Mouse (Mus musculus): ENCODE measurements around the gene Fbxo22. TPM values are rescaled to one million over a fixed set of nuclear protein-coding genes. Genes with fewer than 3 reads are reported as not detected.

Fbxo22 gene
- polyA plus RNA-seq, 1 experiment from 2014 or later, result 84.3 TPM

DNA sequence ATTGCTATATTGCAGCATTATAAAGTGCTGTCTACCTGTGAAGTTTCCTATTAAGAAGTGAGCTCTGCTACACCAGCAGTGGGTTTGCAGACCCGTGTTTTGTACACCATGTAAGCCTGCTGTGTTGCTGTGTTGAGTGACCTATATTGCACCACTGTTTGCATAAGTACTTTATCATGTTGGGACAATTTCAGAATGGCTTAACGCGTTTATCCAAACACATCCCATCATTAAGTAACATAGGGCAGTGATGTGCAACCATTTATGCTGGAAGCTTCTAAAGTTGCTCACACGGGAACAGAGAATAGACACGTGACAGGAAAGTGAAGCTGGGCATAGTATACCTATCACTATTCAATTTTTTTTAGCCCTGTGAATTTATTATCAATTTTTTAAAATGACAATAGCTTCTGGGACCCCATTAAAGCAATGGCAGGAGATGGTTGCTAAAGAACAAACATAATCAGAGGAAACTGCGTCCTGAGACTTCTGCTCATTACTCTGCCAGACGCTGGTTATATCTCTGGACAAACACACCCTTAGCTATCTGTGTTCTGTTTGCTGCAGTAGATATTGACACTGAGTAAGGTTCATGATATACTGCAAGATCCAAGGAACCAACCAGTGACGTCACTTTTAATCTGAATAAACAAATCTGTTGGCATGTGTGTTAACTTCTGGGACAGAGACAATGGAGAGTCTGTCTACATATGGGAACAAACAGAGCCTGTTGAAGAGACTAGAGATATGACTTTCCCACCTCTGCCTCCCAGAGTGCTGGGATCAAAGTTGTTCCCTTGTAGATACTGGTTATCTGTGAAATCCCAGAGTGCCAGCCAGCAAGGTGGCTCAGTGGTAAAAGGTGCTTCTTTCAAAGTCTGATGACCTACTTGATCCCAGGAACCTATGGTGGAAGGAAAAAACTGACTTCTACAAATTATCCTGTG lies 55.9 kb downstream of the Fbxo22 start:
- no peaks in the 10 kb centered on the region for H3K9me3 ChIP-seq (ENCODE audit: control insufficient read depth, low read length)
- no peaks in the 10 kb centered on the region for H3K36me3 ChIP-seq (ENCODE audit: control insufficient read depth, insufficient read depth, low read length)
- H3K4me1 ChIP-seq (ENCODE audit: control insufficient read depth, insufficient read depth, low read depth, low read length), result no peaks in the 10 kb centered on the region
- H3K27me3 ChIP-seq (replicated peaks; ENCODE audit: control insufficient read depth, insufficient read depth, low read length), result no peaks in the 10 kb centered on the region
- no peak overlapping the region for H3K27ac ChIP-seq (ENCODE audit: low read depth, low read length)
- ATAC-seq, result no peak
- H3K4me2 ChIP-seq (ENCODE audit: low read length), result no peak overlapping the region
- no peak overlapping the region for H3K4me3 ChIP-seq (ENCODE audit: low read length)
- WGBS, result 86% methylated on average over 8 of the region's 8 CpGs
- H3K9ac ChIP-seq (ENCODE audit: low read depth, low read length), result no peak overlapping the region

DNA sequence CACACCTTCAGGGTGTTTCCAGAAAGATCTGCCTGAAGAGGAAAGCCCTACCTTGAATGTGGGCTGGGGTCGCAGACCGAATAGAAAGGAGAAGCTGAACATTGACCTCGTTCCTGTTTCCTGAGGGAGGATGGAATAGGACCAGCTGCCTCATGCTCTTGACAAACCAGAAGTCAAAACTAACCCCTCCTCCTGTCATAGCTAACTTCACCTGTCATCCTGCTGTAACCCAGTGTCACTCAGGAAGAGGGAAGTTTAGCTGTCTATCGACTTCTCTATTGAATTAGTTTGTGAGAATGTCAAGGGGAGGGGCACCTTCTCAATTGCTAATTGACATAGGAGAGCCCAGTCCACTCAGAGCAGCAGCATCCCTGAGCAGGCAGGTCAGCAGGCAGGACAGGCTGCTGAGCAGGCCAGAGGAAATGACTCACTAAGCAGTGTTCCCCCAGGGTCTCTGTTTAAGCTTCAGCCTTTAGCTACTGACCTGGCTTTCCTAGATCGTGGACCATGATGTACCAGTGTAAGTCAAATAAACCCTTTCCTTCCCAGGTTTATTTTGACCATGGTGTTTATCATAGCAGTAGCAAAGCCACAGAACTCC lies 63.3 kb downstream of the Fbxo22 start:
- no peaks in the 10 kb centered on the region for H3K36me3 ChIP-seq (ENCODE audit: control insufficient read depth, insufficient read depth, low read length)

DNA sequence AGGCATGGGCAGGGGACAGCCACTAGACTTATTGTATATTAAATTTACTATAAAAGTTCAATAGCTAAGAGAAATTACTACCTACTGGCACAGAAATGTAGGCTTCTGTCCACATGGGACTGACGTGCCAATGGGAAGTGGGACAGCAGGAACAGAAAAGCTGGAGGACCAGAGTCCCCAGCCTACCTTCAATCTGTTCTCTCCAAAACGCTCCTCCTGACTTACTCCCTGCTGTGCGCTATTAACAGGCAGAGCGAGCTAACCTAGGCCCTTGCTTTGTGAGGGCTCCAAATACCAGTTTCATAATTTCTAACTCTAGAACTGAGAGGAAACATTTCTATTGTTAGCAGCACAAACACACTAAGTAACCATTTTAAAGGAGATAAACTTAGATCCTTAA lies 65.2 kb downstream of the Fbxo22 start:
- H3K27ac ChIP-seq (ENCODE audit: low read depth, low read length), result no peak overlapping the region
- no peaks in the 10 kb centered on the region for H3K27me3 ChIP-seq (replicated peaks; ENCODE audit: control insufficient read depth, insufficient read depth, low read length)
- H3K4me3 ChIP-seq (ENCODE audit: low read length), result no peak overlapping the region
- no peak for ATAC-seq
- 34% methylated on average over 4 of the region's 4 CpGs for WGBS
- no peak overlapping the region for H3K9ac ChIP-seq (ENCODE audit: low read depth, low read length)
- no peaks in the 10 kb centered on the region for H3K36me3 ChIP-seq (ENCODE audit: control insufficient read depth, insufficient read depth, low read length)
- no peak overlapping the region for H3K4me2 ChIP-seq (ENCODE audit: low read length)
- no peaks in the 10 kb centered on the region for H3K4me1 ChIP-seq (ENCODE audit: control insufficient read depth, insufficient read depth, low read depth, low read length)
- H3K9me3 ChIP-seq (ENCODE audit: control insufficient read depth, low read length), result no peaks in the 10 kb centered on the region

More for the DNA sequence above, 63.3 kb downstream of the Fbxo22 start:
- no peaks in the 10 kb centered on the region for H3K4me1 ChIP-seq (ENCODE audit: control insufficient read depth, insufficient read depth, low read depth, low read length)
- no peak overlapping the region for H3K4me2 ChIP-seq (ENCODE audit: low read length)
- H3K9ac ChIP-seq (ENCODE audit: low read depth, low read length), result no peak overlapping the region
- 53% methylated on average over 5 of the region's 5 CpGs for WGBS
- no peak for ATAC-seq
- H3K9me3 ChIP-seq (ENCODE audit: control insufficient read depth, low read length), result no peaks in the 10 kb centered on the region
- H3K4me3 ChIP-seq (ENCODE audit: low read length), result no peak overlapping the region
- H3K27ac ChIP-seq (ENCODE audit: low read depth, low read length), result no peak overlapping the region
- no peaks in the 10 kb centered on the region for H3K27me3 ChIP-seq (replicated peaks; ENCODE audit: control insufficient read depth, insufficient read depth, low read length)

Other genes starting within 250 kb of the Fbxo22 start
- gene Chrna5, start 228.0 kb upstream of the Fbxo22 start, polyA plus RNA-seq (2015; fragmentation: Nextera tagmentation; extraction: Ambion mirVana), result 0.86 and 3.7 TPM in 2 replicates
- gene Chrna3, start 182.4 kb upstream of the Fbxo22 start, polyA plus RNA-seq (2015; fragmentation: Nextera tagmentation; extraction: Ambion mirVana), result 18.8 and 20.2 TPM in 2 replicates
- gene Chrnb4, start 160.1 kb upstream of the Fbxo22 start, polyA plus RNA-seq (2015; fragmentation: Nextera tagmentation; extraction: Ambion mirVana), result 1.5 and 1.6 TPM in 2 replicates
- 17.7 and 37.0 TPM in 2 replicates for gene Ube2q2, start 60.1 kb upstream of the Fbxo22 start, polyA plus RNA-seq (2015; fragmentation: Nextera tagmentation; extraction: Ambion mirVana)
- gene Nrg4, start 117.9 kb downstream of the Fbxo22 start, polyA plus RNA-seq (2015; fragmentation: Nextera tagmentation; extraction: Ambion mirVana), result 1.6 and 1.7 TPM in 2 replicates
- gene Tmem266, start 118.0 kb downstream of the Fbxo22 start, polyA plus RNA-seq (2015; fragmentation: Nextera tagmentation; extraction: Ambion mirVana), result 6.0 and 6.5 TPM in 2 replicates